Mouse (Mus musculus): ENCODE results near the gene Xylb.

Xylb gene

DNA sequence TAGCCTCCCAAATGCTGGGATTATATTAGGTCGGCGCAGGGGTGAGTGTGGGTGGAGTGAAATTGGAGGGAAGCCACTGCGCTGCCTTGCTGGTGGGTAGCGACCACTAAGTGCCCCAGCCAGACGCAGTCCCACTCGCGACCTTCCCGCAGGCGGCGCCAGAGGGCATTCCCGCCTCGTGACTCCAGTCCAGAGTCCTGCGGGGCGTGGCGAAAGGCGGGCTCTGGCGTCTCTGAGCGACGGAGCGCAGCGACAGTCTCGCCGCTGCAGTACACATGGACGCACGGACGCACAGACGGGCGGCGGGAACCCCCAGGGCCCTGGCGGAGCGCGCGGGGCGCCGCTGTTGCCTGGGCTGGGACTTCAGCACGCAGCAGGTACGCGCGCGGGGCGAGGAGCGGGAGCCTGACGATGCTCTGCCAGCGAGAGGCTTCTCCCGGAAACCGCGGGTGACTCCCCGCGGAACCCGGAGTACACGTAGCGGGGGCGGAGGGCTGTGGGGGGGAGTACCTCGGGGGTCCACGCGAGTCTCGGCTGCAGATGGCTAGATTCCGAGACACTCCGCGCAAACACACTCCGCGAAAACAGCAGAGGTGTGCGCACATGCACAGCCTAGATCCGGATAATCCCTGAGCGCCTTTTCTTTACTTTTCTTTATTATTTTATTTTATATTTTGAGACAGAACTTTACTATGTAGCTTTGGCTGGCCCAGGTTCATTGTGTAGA, at the start of gene Xylb:
Gene Xylb, plus strand, starts transcription at position 51 of the 727 bp plus-strand sequence.
- in situ Hi-C loops (cut with MboI, MseI), result loop anchor here (5.0 kb wide), 1 partner anchor 40 kb away; no protein-coding TSS in a partner anchor

DNA sequence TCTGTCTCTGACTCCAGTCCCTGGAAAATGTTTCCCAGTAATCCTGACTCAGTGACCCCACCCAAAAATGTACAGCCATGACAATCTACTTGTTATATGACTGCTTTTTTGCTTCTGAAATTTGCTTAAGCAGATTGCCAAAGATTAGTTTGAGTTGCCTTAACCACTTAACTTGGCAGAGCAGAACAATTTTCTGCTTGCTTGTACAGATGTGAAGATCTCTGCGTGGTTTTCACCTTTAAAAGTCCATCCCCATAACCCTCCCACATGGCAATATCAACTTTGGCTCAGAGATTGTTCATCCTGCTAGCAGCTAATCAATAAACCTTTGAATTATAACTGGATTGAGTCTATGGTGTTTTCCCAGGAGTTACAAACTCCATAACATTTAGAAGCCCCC, 48.1 kb upstream of the Xylb start:
- in situ Hi-C loops (cut with MboI, MseI), result no loop called here

DNA sequence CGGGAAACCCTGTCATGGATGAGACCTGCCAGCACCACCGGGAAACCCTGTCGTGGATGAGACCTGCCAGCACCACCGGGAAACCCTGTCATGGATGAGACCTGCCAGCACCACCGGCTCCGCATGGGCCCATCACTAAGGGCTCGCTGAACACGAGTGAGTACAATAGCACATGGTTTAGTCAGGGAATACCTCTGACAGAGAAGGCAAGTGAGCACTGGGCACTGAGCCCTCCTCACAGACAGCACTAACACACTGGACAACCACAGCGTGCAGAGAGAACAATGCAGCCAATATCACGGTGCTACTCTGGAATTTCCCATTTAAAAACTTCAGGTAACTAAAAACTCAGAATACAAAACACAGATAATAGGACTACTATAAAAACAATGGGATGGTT, 44.1 kb upstream of the Xylb start:
- in situ Hi-C loops (cut with MboI, MseI), result no loop called here

DNA sequence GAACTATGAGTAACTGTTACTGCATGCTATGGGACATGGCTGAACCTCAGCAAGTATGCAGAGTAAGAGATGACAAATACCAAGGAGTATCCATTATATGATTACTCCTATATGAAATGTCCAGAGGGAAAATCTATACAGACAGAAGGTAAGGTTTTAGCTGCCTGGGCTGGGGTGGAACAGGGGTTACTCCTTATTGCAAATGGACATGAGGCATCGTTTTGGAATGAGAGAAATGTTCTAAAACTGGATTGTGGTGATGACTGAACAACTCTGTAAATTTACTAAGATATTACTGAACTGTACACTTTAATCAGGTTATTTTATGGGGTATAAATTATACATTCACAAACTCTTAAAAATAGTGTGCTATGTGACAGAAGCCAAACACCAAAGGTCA, 38.3 kb upstream of the Xylb start:
- in situ Hi-C loops (cut with MboI, MseI), result loop anchor here (5.0 kb wide), 1 partner anchor 38 kb away; the partner anchor contains the start of gene Xylb

DNA sequence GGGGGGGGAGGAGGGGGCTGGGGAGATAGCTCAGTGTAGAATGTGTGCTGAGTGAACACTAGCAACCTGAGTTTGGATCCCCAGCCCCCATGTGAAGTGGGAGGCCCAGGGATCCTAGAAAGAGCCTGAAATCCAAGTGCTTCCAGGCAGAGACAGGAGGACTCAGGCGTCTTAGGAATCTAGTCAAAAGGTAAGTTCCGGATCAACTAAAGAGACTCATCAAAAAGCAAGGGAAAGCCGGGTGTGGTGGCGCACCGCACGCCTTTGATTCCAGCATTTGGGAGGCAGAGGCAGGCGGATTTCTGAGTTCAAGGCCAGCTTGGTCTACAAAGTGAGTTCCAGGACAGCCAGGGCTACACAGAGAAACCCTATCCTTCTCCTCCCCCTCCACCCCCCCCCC, 36.7 kb upstream of the Xylb start:
- in situ Hi-C loops (cut with MboI, MseI), result no loop called here

DNA sequence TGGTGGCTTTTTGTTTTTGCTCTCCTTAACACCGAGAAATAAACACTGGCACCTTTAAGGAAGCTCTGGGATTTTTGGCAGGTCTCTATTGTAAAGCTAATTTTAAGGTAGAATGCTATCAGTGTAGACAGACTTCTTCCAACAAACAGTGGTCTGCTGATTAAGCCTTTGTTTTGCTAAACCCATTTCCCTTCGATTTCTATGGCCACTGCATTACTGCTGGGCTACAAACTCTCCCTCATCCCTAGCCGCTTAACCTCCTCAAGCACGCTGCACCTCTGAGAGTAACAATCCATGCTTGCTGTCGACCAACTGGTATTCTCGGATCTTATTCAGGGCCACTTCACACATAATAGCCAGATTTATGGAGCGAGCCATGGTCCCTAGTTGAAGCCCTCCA, 36.2 kb upstream of the Xylb start:
- in situ Hi-C loops (cut with MboI, MseI), result no loop called here

DNA sequence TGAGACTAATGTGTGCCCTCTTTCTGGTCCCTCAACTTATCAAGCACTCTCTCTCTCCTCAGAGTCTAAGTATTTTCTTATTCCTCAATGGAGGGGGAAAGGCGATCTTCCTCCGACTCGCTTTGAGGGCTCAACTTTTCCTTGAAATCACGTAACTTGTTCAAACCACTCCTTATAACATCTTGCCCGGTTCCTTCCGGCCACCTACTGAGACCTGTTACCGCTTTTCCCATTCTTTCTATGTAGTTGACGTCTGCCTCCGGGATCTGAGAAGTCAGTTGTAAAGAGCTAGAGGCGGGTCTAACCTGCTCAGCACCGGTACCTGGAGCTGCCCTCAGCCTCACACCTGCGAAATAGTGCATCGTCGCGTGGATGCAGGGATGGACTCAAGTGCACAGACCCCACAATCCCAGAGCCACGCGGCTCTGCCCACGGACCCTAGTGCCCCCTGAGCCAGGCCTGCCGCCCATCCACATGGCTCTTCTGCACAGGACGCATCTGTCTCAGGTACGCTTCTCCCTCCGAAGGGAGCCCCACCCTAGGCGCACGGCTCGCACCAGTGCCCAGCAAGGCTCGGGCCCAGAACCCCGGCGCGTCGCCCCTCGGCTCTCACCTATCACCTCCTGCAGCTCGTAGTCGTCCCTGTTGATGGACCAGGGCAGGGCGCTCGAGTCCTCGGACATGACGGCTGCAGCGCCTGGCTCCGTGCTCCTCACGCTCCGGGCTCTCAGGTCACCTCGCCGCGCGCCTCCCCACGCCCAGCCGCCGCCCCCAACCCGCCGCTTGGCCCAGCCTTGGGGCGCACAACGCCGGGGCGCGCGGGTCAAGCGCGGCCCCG, 35.6 kb upstream of the Xylb start:
- in situ Hi-C loops (cut with MboI, MseI), result no loop called here

DNA sequence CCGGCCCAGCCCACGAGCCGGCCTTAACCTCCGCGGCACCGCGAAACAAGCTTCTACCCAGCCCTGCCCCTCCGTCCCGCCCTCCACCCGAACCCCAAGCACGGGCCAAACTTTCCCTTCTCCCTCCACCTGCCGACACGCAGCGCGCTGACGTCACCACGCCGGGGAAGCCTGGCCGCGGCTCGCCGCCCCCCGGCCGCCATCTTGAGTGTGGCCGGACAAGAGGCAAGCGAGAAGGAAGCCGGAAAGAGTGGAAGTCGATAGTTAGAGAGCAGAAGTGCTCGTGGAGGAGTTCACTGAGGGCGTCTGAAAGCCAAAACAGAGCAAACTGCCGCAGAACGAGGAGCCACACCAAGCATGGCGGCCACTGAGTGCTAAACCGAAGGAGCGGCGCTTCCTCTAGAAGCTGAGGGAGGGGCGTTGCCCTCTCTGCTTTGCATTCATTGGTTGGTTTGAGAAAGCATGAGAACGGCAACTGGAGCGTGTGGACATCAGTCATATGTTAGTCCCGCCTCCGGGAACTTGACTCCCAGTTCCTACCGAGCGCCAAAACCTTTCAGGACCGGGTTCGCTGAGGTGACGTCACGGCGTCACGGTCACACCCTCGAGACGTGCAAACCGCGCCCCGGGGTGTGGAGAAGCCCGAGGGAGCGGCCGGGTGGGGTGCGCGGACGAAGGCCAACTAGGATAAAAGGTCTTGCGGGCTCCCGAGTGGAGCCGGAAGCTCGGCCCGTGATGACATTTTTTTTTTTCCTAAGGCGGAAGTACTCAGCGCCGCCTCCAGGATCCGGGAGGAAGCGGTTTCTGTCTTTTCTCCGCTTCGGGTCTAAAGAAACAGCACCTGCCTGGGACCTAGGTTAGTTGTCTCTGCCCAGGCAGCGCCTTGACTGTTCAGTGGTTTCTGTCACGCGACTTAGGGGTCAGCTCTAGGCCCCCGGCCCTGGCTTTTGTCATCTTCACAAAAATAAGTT, 34.6 kb upstream of the Xylb start, which contains the start of gene Oxsr1:
Gene Oxsr1, minus strand, starts transcription at position 139 of the 971 bp plus-strand sequence.
- in situ Hi-C loops (cut with MboI, MseI), result no loop called here

DNA sequence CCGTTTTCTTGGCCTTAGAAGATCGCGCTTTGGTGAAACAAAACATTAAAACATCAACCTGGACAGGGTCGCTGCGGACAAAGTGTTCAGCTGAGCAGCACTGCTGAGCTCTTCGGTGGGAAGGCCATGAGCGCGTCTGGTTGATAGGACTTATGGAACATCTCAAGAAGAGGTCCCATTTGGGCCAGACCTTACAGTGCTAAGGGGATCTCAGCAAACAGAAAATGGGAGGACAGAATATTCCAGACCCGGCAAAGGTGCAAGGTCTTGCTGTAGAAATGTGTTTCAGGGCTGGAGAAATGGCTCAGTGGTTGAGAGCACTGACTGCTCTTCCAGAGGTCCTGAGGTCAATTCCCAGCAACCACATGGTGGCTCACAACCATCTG, 33.9 kb upstream of the Xylb start:
- in situ Hi-C loops (cut with MboI, MseI), result no loop called here

DNA sequence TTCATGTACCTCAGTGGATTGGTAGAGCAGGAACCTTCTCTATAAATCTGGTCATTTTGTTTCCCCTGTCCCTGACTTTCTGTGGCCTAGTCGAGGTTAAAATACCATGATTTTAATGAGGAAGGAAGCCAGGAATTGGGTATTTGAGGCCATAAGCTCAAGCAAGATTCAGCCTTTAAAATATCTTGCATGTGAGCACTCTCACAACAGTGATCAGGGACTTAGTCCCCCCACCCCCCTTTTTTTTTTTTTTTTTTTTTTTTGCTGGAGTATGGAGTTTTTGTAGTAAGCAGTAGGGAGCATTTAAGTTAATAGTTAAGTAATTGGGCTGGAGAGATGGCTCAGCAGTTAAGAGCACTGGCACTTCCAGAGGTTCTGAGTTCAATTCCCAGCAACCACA, 33.1 kb upstream of the Xylb start:
- in situ Hi-C loops (cut with MboI, MseI), result no loop called here

DNA sequence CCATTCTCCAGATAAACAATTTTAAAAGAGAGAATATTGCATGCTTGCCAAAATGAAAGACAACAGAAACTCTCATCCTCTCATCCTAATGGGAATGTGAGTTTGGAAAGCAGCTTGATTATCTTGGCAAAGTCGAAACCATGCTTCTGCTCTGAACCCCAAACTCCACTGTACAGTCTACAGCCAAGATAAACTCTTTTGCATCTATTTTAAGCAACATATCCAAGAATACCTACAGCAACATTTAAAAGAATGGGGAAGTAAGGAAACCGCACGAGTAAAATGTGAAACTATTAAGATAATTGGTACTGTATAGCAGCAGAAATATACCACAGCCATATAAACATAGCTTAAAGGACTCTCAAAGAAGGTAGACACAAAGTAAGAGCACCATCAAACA, 28.7 kb upstream of the Xylb start:
- in situ Hi-C loops (cut with MboI, MseI), result no loop called here

DNA sequence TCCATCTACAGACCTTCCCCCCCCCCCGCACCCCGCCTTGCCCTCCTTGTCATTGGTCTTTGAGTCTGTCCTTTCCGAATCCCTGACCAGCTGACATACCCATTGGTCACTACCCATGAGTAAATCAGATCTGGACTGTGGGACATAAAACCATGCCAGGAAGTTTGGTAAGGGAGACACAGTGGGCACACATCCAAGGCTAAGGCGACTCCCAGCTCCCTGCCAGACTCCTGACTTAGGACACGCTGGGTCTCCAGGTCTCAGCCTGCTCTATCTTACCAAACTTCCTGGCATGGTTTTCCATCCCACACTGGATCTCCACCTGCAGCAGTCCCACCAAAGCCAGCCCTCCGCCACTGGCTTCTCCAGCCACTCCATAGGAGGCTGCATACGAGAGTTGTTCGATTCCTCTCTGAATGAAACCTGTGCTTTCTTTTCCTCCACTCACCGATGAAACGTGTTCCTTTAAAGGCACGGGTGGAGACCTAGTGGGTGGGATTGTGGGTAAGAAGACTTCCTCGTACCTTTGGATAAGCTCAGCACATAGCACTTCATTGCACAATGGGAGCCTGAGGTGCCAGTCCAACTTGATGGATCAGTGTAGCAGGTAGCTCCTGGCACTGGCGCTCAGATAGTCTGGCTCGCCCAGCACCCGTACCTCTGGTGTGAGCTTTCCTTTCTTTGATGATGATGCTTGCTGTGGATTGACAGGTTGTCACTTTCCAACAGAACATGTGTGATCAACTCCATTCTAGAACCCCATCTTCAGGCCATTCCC, 26.8 kb upstream of the Xylb start:
- in situ Hi-C loops (cut with MboI, MseI), result no loop called here

DNA sequence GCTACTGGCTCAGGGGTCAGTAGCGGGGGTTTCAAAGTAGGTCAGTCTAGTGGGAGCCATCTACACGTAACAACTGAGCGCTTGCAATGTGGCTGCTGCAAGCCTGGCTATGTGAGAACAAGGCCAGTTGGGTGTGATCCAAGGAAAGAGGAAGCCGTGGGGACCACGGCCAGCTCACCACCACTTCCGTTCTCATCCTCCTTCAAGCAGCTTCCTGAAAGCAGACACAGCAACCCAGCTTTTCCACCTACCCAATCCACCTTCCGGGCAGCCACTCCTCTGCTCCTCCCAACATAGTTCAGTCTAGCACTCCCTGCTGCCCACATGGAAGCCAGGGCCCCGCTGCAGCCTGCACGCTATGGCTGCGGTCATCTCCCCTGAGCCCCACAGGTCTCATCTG, 22.9 kb upstream of the Xylb start:
- in situ Hi-C loops (cut with MboI, MseI), result no loop called here

DNA sequence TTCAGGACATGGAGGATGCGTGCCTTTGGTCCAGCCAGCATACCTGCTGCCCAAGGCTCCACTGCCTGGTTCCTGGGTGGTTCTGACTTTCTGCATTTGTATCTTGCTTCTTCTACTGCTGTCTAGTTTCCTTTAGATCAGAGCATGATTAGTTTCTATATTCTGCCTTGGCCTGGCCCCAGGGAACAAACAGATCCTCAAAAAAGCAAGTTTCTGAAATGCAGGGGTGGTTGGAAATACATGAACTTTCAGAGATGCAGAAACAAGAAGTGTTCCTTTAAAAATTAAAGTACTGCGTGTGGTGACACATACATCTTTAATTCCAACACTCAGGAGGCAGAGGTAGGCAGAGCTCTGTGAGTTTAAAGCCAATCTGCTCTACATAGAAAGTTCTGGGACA, 22.3 kb upstream of the Xylb start:
- in situ Hi-C loops (cut with MboI, MseI), result no loop called here

DNA sequence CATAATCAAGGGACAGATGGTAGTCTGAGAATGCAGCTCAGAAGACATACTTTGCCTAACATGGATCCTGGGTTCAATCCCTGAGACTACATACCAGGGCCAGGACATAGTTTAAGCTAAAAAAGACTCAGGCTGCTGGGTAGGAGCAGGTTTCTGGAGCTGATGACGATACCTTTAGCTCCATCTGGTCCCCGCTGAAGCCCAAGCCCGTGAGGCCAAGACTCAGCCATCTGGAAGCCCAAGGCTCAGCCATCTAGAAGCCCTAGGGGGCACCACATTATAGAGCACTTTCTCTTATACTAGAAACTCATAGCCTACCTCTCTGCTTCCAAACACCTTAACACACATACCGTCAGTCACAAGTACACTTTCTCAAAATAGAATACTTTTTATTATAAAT, 21.6 kb upstream of the Xylb start:
- in situ Hi-C loops (cut with MboI, MseI), result no loop called here

DNA sequence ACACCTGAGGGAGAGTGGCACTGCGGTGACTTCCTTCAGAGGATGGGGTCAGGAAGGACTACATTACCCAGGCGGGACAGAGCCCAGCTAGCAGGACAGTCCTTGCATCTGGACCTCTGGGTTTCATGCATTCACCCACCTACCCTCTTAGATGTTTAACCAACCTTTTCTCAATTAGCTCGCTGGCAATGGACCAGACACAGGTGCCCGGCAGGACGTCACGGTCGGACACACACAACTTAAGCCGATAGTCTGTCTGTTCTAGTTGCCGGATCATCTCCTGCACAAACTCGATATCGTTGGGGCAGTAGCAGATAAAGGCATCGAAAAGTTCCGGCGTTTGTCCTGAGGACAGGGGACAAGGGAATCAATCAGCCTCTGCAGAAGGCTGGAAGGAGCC, 19.3 kb upstream of the Xylb start:
- in situ Hi-C loops (cut with MboI, MseI), result no loop called here

DNA sequence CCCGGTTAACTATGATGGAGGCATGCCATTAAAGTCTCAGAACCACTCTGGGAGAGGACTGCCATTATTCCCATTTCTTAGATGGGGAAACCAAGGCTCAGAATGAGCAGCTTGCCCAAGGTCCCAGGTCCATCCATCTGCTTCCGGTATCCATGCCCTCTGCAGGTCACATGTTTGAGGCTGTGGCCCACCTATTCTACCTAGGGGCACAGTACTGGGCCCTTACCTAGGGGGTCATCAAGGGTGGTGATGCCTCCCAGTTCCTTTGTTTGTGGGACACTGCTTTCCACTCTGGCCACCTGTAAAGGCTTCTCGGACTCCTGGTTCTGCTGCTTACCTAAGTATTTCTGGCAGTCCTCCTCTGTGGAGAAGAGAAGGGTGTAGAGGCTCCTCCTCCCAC, 18.8 kb upstream of the Xylb start:
- in situ Hi-C loops (cut with MboI, MseI), result no loop called here

DNA sequence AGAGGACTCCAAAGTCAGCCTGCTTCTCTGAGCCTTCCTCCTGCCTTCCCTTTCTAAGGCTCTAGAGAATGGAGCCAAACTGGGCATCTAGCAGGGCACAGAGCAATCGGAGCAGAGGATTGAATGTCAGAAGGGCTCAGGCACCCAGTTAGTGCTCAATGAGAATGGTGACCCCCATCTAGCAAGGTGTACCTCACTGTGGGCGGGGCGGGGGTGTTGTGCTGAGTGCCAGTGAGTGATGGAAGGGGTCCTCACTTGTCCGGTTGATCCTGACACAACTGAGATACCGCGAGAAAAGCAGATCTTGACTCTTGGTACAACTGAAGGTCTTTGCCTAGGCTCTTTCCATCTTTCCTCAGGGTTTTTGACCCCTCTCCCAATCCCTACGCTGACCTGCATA, 18.1 kb upstream of the Xylb start:
- in situ Hi-C loops (cut with MboI, MseI), result no loop called here

DNA sequence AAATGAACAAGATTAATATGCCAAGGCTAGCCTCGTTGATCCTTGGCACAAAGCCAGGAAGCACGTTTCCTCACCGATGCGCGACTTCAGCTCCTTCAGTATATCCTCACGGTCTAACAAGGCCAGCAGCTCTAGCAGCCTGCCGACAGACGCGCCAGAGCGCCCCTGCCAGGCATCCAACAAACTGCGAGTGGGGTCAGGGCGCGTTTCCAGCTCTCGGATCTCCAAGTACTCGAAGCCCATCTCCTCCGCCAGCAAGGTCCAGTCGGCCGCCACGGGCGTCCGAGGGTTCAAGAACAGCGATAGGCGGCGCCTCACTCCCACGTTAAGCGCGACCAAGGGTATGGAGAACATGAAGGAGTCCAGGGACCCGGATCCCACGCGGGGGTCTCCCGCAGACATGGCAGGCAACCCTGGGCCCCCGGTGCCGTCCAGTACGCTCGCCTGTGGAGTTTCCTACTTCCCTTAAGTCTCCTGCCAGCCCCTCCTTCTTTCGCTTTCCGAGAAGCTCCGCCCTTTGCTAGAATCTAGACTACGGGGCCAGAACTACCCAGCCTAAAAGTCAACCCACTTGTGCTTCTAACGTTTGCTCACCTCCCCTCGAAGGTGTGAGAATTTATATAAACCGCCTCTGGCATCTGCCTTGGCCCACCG, 17.5 kb upstream of the Xylb start, which contains the start of gene Acaa1a:
Gene Acaa1a, plus strand, starts transcription at position 119 of the 654 bp plus-strand sequence.
- in situ Hi-C loops (cut with MboI, MseI), result loop anchor here (10.0 kb wide), 1 partner anchor 415 kb away; the partner anchor contains the start of gene Ctdspl

DNA sequence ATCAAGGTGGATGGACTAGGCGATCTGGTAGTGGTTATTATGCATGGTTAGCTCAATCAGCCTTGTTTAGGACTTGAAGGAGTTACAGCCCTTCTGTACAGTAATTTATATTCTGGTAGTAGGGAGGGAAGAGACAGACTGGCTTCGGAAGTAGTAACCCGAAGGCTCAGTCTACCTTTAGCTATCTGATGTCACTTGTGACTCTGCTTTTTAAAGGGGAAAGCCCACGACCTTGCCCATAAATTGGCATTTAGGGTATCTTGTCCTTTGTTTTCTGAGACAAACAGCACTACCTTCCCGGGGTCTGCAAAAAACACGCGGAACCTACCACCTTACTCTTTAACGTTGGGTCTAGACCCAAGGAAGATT, 17.0 kb upstream of the Xylb start:
- in situ Hi-C loops (cut with MboI, MseI), result loop anchor here (10.0 kb wide), 1 partner anchor 415 kb away; the partner anchor contains the start of gene Ctdspl
